Mouse (Mus musculus) megakaryocyte, embryonic 14.5 days (primary cell): ENCODE measurements around the gene Parvg.

Experiments used
- FLI1 ChIP-seq: IDR thresholded peaks from 2 replicates; pipeline ENCODE4 v1.6.1; 2012; ENCODE audit warnings: low read length, inconsistent platforms, mixed read lengths
- GATA1 ChIP-seq: IDR thresholded peaks from 3 replicates; pipeline ENCODE4 v1.6.1; 2012; ENCODE audit warnings: mixed read lengths, low read length, inconsistent platforms, borderline replicate concordance

DNA sequence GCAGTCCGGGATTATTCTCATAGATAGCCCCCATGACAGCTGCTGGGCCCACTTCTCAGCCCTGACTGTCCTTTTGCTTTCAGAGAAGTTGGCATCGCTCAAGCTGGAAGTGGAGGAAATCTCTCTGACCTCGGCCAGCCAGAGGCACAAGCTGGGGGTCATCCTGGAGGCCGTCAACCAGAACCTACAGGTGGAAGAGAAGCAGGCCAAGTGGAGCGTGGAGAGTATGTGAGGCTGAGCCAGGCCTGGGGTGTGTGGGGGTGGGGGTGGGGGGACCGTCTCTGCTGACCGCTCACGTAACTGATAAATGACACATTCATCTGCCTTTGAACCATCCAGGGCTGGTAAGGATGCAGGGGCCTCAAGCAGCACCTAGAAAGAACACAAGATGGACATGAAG is 6.1 kb downstream of the Parvg start:
- TF ChIP-seq GATA1, result no peak
- TF ChIP-seq FLI1, result no peak
